Mouse (Mus musculus): Measurements from ENCODE around the gene Bcan. TPM values are rescaled to one million over a fixed set of nuclear protein-coding genes. Genes with fewer than 3 reads are reported as not detected.

Bcan gene
- total and polyA plus RNA-seq, 2 experiments from 2014 or later, result 229 to 347 TPM

- 8% methylated on average over 10 of the region's 10 CpGs for WGBS
- peak overlapping the region; percentile 61 for H3K9ac ChIP-seq (replicated peaks; ENCODE audit: low read length)
- peak overlapping the region; percentile 61; the same call in 1 of the 2 replicates for H3K27ac ChIP-seq
- H3K27me3 ChIP-seq (ENCODE audit: insufficient read depth, low read length), result no peaks in the 10 kb centered on the region
- DNase-seq (ENCODE audit: low spot score), result no peak
- no peaks in the 10 kb centered on the region for H3K36me3 ChIP-seq (ENCODE audit: insufficient read depth, low read length)
- TF ChIP-seq CTCF (IDR thresholded peaks at IDR 0.05; ENCODE audit: low read depth), result no peak
- ATAC-seq, result no peak
- peaks cover 6% of the 10 kb centered on the region for H3K4me1 ChIP-seq (ENCODE audit: insufficient read depth, low read length)
- H3K9me3 ChIP-seq (ENCODE audit: low read length), result no peaks in the 10 kb centered on the region
- H3K4me3 ChIP-seq (ENCODE audit: low read length), result peak overlapping the region; percentile 49
- H3K4me2 ChIP-seq (ENCODE audit: low read depth, low read length), result peak overlapping the region; percentile 91
Measured at GRCm38 (mm10) chr3:87960191-87960585, 39.8 kb downstream of the Bcan start.

GRCm38 (mm10) chr3:87959371-87959770 is 40.7 kb downstream of the Bcan start:
- H3K27ac ChIP-seq, result no peak overlapping the region
- no peak for DNase-seq (ENCODE audit: low spot score)
- no peaks in the 10 kb centered on the region for H3K27me3 ChIP-seq (ENCODE audit: insufficient read depth, low read length)
- peaks cover 6% of the 10 kb centered on the region for H3K4me1 ChIP-seq (ENCODE audit: insufficient read depth, low read length)
- H3K36me3 ChIP-seq (ENCODE audit: insufficient read depth, low read length), result no peaks in the 10 kb centered on the region
- no peak for ATAC-seq
- no peak for TF ChIP-seq CTCF (IDR thresholded peaks at IDR 0.05; ENCODE audit: low read depth)
- H3K4me3 ChIP-seq (ENCODE audit: low read length), result no peak overlapping the region
- no peak overlapping the region for H3K4me2 ChIP-seq (ENCODE audit: low read depth, low read length)
- no peaks in the 10 kb centered on the region for H3K9me3 ChIP-seq (ENCODE audit: low read length)
- 48% methylated on average over 7 of the region's 7 CpGs for WGBS
- no peak overlapping the region for H3K9ac ChIP-seq (replicated peaks; ENCODE audit: low read length)

GRCm38 (mm10) chr3:87958967-87959366 is 41.1 kb downstream of the Bcan start:
- Histone ChIP-seq H3K9ac (replicated peaks; ENCODE audit: low read length) (no peak overlapping the region), H3K27me3 (ENCODE audit: insufficient read depth, low read length) (no peaks in the 10 kb centered on the region), H3K4me3 (ENCODE audit: low read length) (no peak overlapping the region), H3K4me2 (ENCODE audit: low read depth, low read length) (no peak overlapping the region), H3K9me3 (ENCODE audit: low read length) (no peaks in the 10 kb centered on the region), H3K27ac (no peak overlapping the region), H3K4me1 (ENCODE audit: insufficient read depth, low read length) (peaks cover 6% of the 10 kb centered on the region), H3K36me3 (ENCODE audit: insufficient read depth, low read length) (no peaks in the 10 kb centered on the region)
- WGBS, result 24% methylated on average over 1 of the region's 1 CpGs
- ATAC-seq (no peak), DNase-seq (ENCODE audit: low spot score) (no peak)
- TF ChIP-seq CTCF (IDR thresholded peaks at IDR 0.05; ENCODE audit: low read depth), result no peak

- TF ChIP-seq CTCF (IDR thresholded peaks at IDR 0.05; ENCODE audit: low read depth), result no peak
- ATAC-seq, result no peak
- H3K4me1 ChIP-seq (ENCODE audit: insufficient read depth, low read length), result peaks cover 6% of the 10 kb centered on the region
- no peaks in the 10 kb centered on the region for H3K9me3 ChIP-seq (ENCODE audit: low read length)
- H3K9ac ChIP-seq (replicated peaks; ENCODE audit: low read length), result no peak overlapping the region
- H3K4me3 ChIP-seq (ENCODE audit: low read length), result no peak overlapping the region
- WGBS, result 16% methylated on average over 4 of the region's 4 CpGs
- H3K36me3 ChIP-seq (ENCODE audit: insufficient read depth, low read length), result no peaks in the 10 kb centered on the region
- no peak overlapping the region for H3K27ac ChIP-seq
- no peak overlapping the region for H3K4me2 ChIP-seq (ENCODE audit: low read depth, low read length)
- no peaks in the 10 kb centered on the region for H3K27me3 ChIP-seq (ENCODE audit: insufficient read depth, low read length)
- no peak for DNase-seq (ENCODE audit: low spot score)
Measured at GRCm38 (mm10) chr3:87958476-87958875, 41.6 kb downstream of the Bcan start.

GRCm38 (mm10) chr3:87958056-87958455 is 42.0 kb downstream of the Bcan start:
- no peak for TF ChIP-seq CTCF (IDR thresholded peaks at IDR 0.05; ENCODE audit: low read depth)
- Histone ChIP-seq H3K4me3 (ENCODE audit: low read length) (no peak overlapping the region), H3K9me3 (ENCODE audit: low read length) (no peaks in the 10 kb centered on the region), H3K27me3 (ENCODE audit: insufficient read depth, low read length) (no peaks in the 10 kb centered on the region), H3K4me1 (ENCODE audit: insufficient read depth, low read length) (peaks cover 6% of the 10 kb centered on the region), H3K4me2 (ENCODE audit: low read depth, low read length) (no peak overlapping the region), H3K9ac (replicated peaks; ENCODE audit: low read length) (no peak overlapping the region), H3K36me3 (ENCODE audit: insufficient read depth, low read length) (no peaks in the 10 kb centered on the region), H3K27ac (no peak overlapping the region)
- 12% methylated on average over 1 of the region's 1 CpGs for WGBS
- ATAC-seq, result no peak
- DNase-seq (ENCODE audit: low spot score), result no peak

- H3K9ac ChIP-seq (replicated peaks; ENCODE audit: low read length), result 0 out of 2 replicates have a peak overlapping the region, but pooled peaks have one; percentile 5
- peaks cover 16% of the 10 kb centered on the region for H3K4me1 ChIP-seq (ENCODE audit: insufficient read depth, low read length)
- no peak for TF ChIP-seq CTCF (IDR thresholded peaks at IDR 0.05; ENCODE audit: low read depth)
- DNase-seq (ENCODE audit: low spot score), result peak; percentile 55
- no peak overlapping the region; the same call in 1 of the 2 replicates for H3K27ac ChIP-seq
- no peaks in the 10 kb centered on the region for H3K9me3 ChIP-seq (ENCODE audit: low read length)
- ATAC-seq, result peak; percentile 60
- 0 out of 2 replicates have a peak overlapping the region, but pooled peaks have one; percentile 6 for H3K4me3 ChIP-seq (ENCODE audit: low read length)
- WGBS, result 11% methylated on average over 5 of the region's 5 CpGs
- peak overlapping the region; percentile 45 for H3K4me2 ChIP-seq (ENCODE audit: low read depth, low read length)
- H3K36me3 ChIP-seq (ENCODE audit: insufficient read depth, low read length), result no peaks in the 10 kb centered on the region
- no peaks in the 10 kb centered on the region; the same call in 1 of the 2 replicates for H3K27me3 ChIP-seq (ENCODE audit: insufficient read depth, low read length)
Measured at GRCm38 (mm10) chr3:87952440-87952839, 47.6 kb downstream of the Bcan start.

GRCm38 (mm10) chr3:87951946-87952345 is 48.1 kb downstream of the Bcan start:
- 21% methylated on average over 12 of the region's 12 CpGs for WGBS
- Histone ChIP-seq H3K9me3 (ENCODE audit: low read length) (no peaks in the 10 kb centered on the region), H3K4me1 (ENCODE audit: insufficient read depth, low read length) (peaks cover 21% of the 10 kb centered on the region), H3K36me3 (ENCODE audit: insufficient read depth, low read length) (no peaks in the 10 kb centered on the region), H3K27me3 (ENCODE audit: insufficient read depth, low read length) (no peaks in the 10 kb centered on the region; the same call in 1 of the 2 replicates), H3K27ac (no peak overlapping the region), H3K4me3 (ENCODE audit: low read length) (no peak overlapping the region), H3K9ac (replicated peaks; ENCODE audit: low read length) (no peak overlapping the region), H3K4me2 (ENCODE audit: low read depth, low read length) (peak overlapping the region; percentile 45)
- no peak for ATAC-seq
- no peak for DNase-seq (ENCODE audit: low spot score)
- TF ChIP-seq CTCF (IDR thresholded peaks at IDR 0.05; ENCODE audit: low read depth), result no peak

All from hindbrain, postnatal 0 days (tissue).